Mouse (Mus musculus): ENCODE data around the gene Paxbp1.

GRCm38 (mm10) chr16:91084307-91085238 is 40.2 kb upstream of the Paxbp1 start:
- no peak for TF ChIP-seq CTCF (IDR thresholded peaks at IDR 0.05; ENCODE audit: borderline replicate concordance, insufficient read depth, low read length)
- TF ChIP-seq POLR2A (IDR thresholded peaks at IDR 0.05; ENCODE audit: low read depth, low read length), result no peak

All from embryonic fibroblast, embryonic 13.5 days (primary cell).